In genomic region chrX:66528931-66529330, GRCm38 (mm10) we compare ENCODE assay signal across 24 mouse cellular contexts.
"Had no signal": no experiment of that assay in that cellular context is flagged by ENCODE, and none has a peak within 500 bp of the region (broad histone marks: within the 10 kb centered on the region; RNA-seq: fewer than 3 reads in every experiment).

No protein-coding gene starts in this region.

- DNase-seq: gastrocnemius, postnatal 14 days; gastrocnemius, postnatal 36 days; heart, adult 11 months; heart, adult 2 months; heart, postnatal 14 days; heart, postnatal 36 days; kidney, adult 18-20 months; kidney, adult 9 months; kidney, postnatal 25 days; layer of hippocampus, adult 9-11 months; layer of hippocampus, postnatal 36 days; left cerebral cortex, postnatal 4 days had no signal

- H3K27me3 ChIP-seq: heart, embryonic 13.5 days; heart, embryonic 15.5 days; hindbrain, embryonic 13.5 days; hindbrain, embryonic 15.5 days; limb, embryonic 13.5 days; limb, embryonic 15.5 days; liver, embryonic 12.5 days had no signal

- H3K27ac ChIP-seq: heart, adult 2 months; heart, embryonic 13.5 days; heart, embryonic 15.5 days; hindbrain, embryonic 13.5 days; hindbrain, embryonic 15.5 days; hindbrain, postnatal 0 days; kidney, postnatal 0 days; limb, embryonic 13.5 days; limb, embryonic 15.5 days; liver, embryonic 12.5 days; liver, embryonic 14.5 days had no signal

- H3K9me3 ChIP-seq: heart, embryonic 13.5 days; heart, embryonic 15.5 days; hindbrain, embryonic 13.5 days; hindbrain, embryonic 15.5 days; limb, embryonic 13.5 days; limb, embryonic 15.5 days; liver, embryonic 12.5 days had no signal

- ATAC-seq: hindbrain, postnatal 0 days; intestine, embryonic 16.5 days; liver, embryonic 12.5 days had no signal

- H3K36me3 ChIP-seq: heart, embryonic 13.5 days; heart, embryonic 15.5 days; hindbrain, embryonic 13.5 days; hindbrain, embryonic 15.5 days; limb, embryonic 13.5 days; limb, embryonic 15.5 days; liver, embryonic 12.5 days had no signal

- H3K4me3 ChIP-seq: heart, adult 2 months; heart, embryonic 13.5 days; heart, embryonic 15.5 days; hindbrain, embryonic 13.5 days; hindbrain, embryonic 15.5 days; limb, embryonic 13.5 days; limb, embryonic 15.5 days; liver, embryonic 12.5 days had no signal

- H3K9ac ChIP-seq: heart, embryonic 13.5 days; heart, embryonic 15.5 days; hindbrain, embryonic 13.5 days; hindbrain, embryonic 15.5 days; limb, embryonic 13.5 days; limb, embryonic 15.5 days; liver, embryonic 12.5 days; liver, embryonic 14.5 days had no signal

- H3K4me2 ChIP-seq: heart, embryonic 11.5 days; heart, embryonic 13.5 days; heart, embryonic 15.5 days; hindbrain, embryonic 13.5 days; hindbrain, embryonic 15.5 days; limb, embryonic 13.5 days; limb, embryonic 15.5 days; liver, embryonic 12.5 days had no signal

- H3K4me1 ChIP-seq: heart, embryonic 13.5 days; heart, embryonic 15.5 days; hindbrain, embryonic 13.5 days; hindbrain, embryonic 15.5 days; limb, embryonic 13.5 days; limb, embryonic 15.5 days; liver, embryonic 12.5 days had no signal
